Mouse (Mus musculus) kidney, adult 11 months (tissue): ENCODE data around the gene Fkbp8.
A peak's percentile ranks its signal among the peaks of the same experiment; 100 is the strongest.

Experiments used
- DNase-seq: peaks from one replicate; pipeline ENCODE4 v3.0.0; 2022

The Fkbp8 gene

DNA sequence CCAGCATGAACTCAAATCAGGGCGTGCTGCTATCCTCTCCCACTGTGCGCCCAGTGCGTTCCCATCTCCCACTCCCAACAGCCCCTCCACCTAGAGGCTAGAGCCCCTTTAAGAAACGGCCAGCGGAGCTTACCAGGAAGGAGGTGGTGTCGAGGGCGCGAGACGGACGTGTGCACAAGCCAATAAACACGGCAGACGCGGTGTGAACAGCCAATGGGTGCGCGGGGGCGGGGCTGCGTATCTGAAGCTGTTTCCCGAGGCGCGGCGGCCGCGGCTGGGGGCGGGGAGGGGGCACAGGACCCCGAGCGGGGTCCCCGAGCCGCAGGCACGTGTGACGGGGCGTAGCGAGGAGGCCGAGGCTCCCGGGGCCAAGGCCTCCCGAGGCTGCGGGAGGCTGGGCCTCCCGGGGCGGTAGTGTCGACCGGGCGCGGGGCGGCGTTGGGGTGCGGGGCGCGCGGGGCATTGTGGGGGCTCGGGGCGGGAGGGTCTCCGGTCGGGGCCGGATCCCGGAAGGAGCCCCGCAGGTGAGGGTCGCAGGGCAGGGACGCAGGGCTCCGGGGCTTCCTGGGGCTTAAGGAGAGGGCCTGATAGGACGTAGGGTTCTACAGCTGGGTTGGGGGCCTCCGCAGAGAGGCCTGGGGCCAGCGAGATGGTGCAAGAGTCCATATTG, at the start of gene Fkbp8, which contains the start of gene Kxd1:
Fkbp8 (plus strand) TSS at position 213 of the 670 bp plus-strand sequence.
Kxd1 (minus strand) TSS at position 445 of the 670 bp plus-strand sequence.
- DNase-seq, result peak; percentile 97

DNA sequence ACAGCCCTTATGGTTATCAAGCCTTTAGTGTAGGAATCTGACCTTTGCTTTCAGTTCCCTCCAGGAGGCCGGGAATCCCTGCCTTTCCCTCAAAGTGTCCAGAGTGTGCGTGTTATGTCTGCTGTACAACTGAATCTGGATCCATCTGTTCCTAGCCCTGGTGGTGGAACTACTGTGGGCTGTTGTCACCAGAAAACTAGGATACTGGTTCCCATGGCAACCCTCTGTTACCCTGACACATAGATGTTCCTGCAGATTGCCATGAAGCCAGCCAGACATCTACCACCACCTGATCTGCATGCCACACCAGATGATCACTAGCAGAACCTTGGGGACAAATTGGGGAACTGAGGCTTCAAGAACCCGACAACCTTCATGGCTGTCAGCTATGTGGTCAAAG, 45.6 kb upstream of the Fkbp8 start:
- no peak for DNase-seq

DNA sequence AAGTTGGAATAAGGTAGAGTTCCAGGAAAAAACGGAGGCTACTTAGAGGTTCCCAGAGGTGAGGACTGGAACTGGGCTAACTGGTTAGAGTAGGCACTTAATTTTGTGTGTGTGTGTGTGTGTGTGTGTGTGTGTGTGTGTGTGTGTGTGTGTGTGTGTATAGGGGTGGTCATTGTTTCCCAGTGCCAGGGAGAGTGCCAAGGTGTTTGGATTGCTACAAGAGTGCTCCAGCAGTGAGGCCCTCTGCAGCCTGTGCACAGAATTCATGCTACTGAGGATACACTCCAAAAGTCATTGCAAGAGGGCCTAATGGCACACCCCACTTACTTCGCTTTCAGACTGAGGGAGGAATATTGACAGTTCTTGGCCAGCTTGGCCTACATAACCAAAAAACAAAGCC, 44.6 kb upstream of the Fkbp8 start:
- DNase-seq, result no peak

DNA sequence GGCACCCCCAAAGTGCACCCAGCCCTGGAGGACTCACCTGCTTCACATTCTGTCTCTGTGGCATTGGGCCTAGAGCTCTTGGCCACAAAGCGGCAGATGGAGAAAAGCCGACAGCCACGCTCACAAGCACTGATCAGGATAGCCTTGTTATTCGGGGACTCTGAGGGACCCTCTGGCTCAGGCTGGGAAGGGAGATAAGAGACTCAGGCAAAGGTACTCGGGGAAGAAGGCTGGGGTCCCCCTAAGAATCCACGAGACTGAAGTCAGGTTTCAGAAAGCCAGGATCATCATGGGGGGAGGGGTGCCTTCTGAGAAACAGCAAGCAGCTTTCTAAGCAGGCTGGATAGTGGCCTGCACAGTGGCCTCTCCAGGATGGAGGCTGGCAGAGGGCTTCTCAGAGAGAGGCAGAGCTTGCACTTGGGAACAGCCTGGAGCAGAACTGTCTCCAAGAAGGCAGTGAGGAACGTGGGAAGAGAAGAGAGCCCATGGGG, 41.3 kb upstream of the Fkbp8 start:
- DNase-seq, result no peak

GRCm38 (mm10) chr8:70486941-70487520, 40.5 kb upstream of the Fkbp8 start, which contains the start of gene Tmem59l:
TSS of gene Tmem59l (minus strand) at chr8:70487358.
- DNase-seq, result no peak

- no peak for DNase-seq
Observed at GRCm38 (mm10) chr8:70487993-70488796, 39.3 kb upstream of the Fkbp8 start.

DNA sequence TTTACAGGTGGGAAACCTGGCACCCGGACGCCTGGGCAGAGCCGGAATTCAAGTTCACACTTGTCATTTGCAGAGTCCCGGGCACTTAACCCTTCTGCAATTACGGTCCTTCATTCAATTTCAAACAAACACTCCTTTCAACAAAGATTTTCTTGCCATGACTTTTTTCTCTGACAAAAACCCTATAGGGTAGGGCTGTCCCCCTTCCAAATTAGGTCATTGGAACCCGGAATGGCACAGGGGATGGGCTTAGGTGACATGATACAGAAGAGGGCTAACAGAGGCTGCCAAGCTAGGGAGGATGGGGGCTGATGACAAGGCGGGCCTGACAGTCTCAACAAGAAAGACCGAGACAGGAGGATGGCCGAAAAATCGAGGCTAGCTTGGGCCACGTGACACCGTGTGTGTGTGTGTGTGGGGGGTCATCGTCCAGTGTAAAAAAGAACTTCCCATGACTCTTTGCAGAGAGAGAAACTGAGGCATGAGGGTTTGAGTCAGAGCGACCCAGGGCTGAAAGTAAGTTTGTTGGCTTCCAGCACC, 38.5 kb upstream of the Fkbp8 start:
- no peak for DNase-seq

GRCm38 (mm10) chr8:70489576-70489975, 37.9 kb upstream of the Fkbp8 start:
- no peak for DNase-seq

DNA sequence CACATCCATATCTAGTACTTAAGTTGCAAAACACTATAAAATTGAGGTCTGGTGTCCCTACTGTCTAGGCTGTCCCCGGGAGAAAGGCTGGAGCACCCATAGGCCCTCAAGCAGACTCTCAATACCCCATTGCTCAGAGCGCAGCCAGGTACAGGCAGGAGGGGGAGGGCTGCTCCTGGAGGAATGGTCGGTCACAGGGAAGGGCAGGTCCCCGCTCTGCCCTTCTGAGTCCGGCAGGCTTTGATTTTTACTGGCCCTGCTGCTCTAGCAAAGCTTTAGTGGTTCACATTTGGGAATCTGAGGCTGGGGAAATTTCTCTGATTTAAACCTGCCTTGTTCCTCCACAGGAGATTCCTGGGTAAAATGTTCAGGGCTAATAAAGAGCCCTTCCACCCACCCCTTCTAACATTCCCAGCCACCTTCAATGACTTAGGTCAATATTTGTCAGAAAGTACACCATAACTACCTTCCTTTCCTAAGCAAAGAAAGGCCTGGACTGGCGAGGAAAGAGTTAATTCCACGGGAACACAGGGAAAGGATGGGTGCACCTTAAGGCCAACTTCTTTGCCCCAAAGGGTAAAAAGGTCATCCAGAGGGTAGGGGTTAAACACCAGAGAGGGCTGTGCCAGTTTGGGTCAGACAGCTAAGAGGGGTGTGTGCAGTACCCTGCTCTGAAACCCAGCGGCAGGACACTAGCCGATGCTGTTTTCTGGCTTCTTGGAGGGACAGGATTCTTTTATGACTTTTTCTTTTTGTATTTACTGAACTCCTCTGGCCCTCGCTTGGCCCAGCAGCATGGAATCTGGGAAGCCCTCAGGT, 37.3 kb upstream of the Fkbp8 start:
- no peak for DNase-seq

DNA sequence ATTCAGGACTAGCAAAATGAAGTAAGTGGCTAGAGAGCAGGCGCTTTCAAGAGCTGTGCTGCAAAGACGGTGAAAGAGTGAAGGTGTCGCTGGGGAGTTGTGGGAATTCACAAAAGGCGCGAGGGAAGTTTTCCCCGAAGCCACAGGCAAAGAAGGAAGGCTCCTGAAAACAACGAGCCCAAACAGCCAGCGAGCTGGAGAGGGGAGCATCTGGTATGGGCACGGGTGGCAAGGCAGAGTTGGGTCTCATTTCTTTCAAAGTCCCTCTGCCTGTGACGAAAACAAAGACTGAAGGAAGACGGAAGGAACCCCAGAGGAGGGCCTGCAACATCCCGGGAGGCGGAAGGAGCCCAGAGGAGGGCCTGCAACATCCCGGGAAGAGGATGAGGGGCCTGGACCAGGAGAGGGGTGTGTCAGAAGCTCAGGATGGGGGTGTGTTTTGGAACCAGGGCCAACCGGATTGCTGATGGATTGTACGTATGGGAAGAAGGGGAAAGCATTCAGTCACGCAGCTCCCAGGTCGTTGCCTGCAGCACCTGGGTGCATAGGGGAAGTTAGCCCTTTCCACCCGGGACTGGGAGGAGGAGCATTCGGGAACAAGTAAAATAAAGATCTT, 36.5 kb upstream of the Fkbp8 start:
- no peak for DNase-seq

DNA sequence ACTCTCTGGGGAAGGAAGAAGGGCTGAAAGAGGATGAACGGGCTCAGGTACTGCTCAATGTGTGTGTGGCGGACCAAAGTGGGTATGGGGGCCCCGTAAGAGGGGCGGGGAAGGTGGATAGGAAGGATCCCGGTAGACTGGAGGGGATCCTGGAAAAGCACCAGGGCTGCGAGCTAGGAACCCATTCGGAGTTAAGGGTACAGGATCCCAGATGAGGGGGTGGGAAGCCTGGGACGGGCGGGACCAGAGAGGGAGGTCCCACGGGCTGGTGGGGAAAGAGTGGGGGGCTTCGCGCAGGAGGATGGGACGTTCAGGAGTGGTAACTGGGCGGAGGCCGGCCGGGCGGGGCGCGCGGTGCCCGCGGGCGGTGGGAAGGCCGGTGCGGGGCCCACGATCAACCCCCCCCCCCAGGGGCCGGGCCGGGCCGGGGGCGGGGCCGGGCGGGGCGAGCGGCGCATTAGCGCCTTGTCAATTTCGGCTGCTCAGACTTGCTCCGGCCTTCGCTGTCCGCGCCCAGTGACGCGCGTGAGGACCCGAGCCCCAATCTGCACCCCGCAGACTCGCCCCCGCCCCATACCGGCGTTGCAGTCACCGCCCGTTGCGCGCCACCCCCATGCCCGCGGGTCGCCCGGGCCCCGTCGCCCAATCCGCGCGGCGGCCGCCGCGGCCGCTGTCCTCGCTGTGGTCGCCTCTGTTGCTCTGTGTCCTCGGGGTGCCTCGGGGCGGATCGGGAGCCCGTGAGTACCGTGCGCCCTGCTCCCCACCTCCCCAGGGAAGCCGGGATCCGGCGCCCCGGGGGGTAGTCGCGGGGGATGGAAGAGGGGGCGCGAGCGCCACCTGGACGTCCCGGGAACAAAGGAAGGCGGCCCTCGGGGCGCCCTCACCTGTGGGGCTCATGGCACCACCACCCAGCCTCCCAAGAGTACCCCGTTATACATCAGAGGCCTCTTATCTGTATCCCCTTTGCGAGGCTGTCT, 34.6 kb upstream of the Fkbp8 start, which contains the start of gene Crlf1:
Crlf1 (plus strand) TSS at position 495 of the 977 bp plus-strand sequence.
- DNase-seq, result no peak

- no peak for DNase-seq
Observed at GRCm38 (mm10) chr8:70493692-70494415, 33.7 kb upstream of the Fkbp8 start.

GRCm38 (mm10) chr8:70494416-70494945, 33.0 kb upstream of the Fkbp8 start:
- DNase-seq, result no peak

DNA sequence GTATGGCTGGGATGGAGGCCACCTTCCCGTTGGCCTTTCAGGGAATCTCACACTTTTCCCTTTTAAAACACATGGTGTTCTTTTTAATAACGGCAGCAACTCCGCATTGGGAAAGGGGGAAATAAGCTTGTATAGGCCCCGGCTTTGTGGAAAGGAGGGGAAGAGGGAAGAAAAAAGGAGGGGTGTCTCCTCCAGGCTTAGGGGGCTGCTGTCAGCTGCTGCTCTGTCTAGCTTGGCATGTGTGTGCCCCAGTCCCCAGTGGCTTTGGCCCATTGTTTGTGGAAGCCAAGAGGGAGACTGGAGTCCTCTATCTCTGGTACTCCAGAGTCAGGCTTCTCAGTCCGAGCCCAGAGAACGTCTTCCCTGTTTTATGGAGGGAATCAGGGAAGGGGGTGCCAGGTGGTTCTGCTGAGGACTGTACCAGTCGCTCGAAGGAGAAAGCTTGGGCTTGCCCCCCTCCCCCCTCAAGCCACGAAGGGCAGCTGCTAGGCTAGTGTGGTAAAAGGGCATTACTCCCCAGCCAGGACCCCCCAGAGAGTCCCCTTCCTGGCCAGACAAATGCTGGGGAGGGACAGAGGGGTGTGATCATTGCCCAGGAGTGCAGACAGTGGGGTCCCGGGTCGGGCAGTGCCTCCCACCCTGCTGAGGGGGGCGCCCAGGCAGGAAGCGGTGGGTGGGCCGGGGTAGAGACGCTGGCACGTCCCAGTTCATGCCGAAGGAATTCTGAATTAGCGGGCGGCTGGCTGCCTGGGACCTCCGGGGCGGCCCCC, 32.3 kb upstream of the Fkbp8 start:
- DNase-seq, result no peak

DNA sequence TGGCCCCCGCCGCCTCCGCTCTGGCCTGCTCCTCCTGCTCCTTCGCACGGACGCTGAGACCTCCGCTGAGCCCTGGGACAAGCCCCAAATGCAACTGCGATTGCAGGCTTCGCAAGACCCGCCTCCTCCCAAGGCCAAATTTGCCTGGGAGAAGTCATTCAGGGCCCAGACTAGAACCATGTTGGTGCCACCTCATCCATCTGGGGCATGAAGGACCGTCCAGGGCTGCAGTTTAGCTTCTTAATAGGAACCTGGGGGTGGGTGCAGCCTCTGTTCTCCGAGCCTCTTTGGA, 31.8 kb upstream of the Fkbp8 start:
- no peak for DNase-seq

GRCm38 (mm10) chr8:70500386-70501301, 26.9 kb upstream of the Fkbp8 start:
- no peak for DNase-seq

DNA sequence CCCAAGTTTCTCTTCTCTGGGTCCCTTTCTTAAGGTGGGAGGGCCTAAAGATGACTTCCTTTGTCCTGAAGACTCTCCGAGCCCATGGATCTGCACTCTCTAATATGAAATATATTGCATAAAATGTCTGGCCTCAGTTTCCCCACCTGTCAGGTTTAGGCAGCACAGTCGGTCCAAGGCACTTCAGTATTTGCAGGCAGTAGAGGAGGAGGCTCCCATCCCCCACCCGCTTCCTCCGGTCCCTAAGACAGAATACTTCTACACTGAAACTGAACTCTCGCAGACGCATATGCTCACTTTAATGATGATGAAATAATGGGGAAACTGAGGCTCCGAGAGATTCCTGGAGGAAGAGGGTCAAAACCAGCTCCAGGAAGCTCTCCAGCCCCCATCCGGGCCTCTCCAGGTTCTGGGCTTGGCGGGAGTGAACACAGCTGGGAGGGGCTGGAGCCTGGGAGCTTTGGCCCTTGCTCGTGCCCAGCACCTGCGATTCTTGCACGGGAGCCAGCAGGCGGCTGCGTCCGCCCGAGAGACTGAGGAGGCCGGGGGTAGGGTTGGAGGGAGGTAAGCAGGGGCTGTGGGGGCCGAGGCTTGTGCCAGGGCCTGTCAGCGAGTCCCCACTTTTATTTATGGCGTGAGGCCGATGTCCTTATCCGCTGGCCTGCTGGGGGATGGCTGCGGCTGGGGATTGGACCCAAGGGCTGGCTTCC, 25.5 kb upstream of the Fkbp8 start:
- DNase-seq, result no peak
